In genomic region chr13:52469795-52470690, GRCm38 (mm10) we compare ENCODE assay signal across 10 mouse cellular contexts.
DNase-seq lines count a peak whose midpoint lies in the region; ATAC-seq and TF ChIP-seq lines count a peak whose summit lies in the region.
"Had no signal": no experiment of that assay in that cellular context is flagged by ENCODE, and none has a peak within 500 bp of the region (broad histone marks: within the 10 kb centered on the region; RNA-seq: fewer than 3 reads in every experiment).

No protein-coding gene starts in this region.

- peak; percentile 81 for DNase-seq in heart, adult 11 months
- peak; percentile 74 for DNase-seq in CH12.LX (ENCODE audit: extremely low read depth)
- DNase-seq in cerebellum, postnatal 25 days: peak; percentile 85 to 94
- peak; percentile 81 for DNase-seq in hindbrain, embryonic 11.5 days (ENCODE audit: low spot score)
- DNase-seq in neural tube, embryonic 11.5 days (ENCODE audit: low spot score): peak; percentile 62
- DNase-seq in frontal cortex, postnatal 25 days (ENCODE audit: low spot score in 2 of 2): no peak

- H3K27me3 ChIP-seq in heart, embryonic 11.5 days (ENCODE audit: control insufficient read depth, insufficient read depth, low read length): no peaks in the 10 kb centered on the region
- H3K27me3 ChIP-seq in CH12.LX (replicated peaks): no peaks in the 10 kb centered on the region
- no peaks in the 10 kb centered on the region for H3K27me3 ChIP-seq in hindbrain, embryonic 11.5 days (ENCODE audit: control insufficient read depth, insufficient read depth, low read length)
- H3K27me3 ChIP-seq in neural tube, embryonic 11.5 days (ENCODE audit: control insufficient read depth, insufficient read depth, low read length): no peaks in the 10 kb centered on the region
- H3K27me3 ChIP-seq: embryonic facial prominence, embryonic 13.5 days; limb, embryonic 15.5 days had no signal

- no peak for ATAC-seq in heart, embryonic 11.5 days (replicated peaks; ENCODE audit: insufficient number of reproducible peaks, low FRiP score, low TSS enrichment)
- ATAC-seq in hindbrain, embryonic 11.5 days (ENCODE audit: low FRiP score): peak; percentile 91
- peak; percentile 80 for ATAC-seq in neural tube, embryonic 11.5 days (ENCODE audit: insufficient read depth, low FRiP score, low TSS enrichment)
- no peak for ATAC-seq in inflammation-experienced regulatory T-cells, adult 6 months

- TF ChIP-seq RAD21 in CH12.LX (IDR thresholded peaks at IDR 0.05; ENCODE audit: low read depth, low read length): no peak

- no peak for TF ChIP-seq EP300 in CH12.LX (IDR thresholded peaks at IDR 0.05; ENCODE audit: low read length)

- no peak for TF ChIP-seq CTCF in CH12.LX (conservative IDR thresholded peaks at IDR 0.05 in 1 of 2, IDR thresholded peaks at IDR 0.05 in 1 of 2; ENCODE audit: low read depth in 2 of 2, low read length in 2 of 2)

- H3K9me3 ChIP-seq in heart, embryonic 11.5 days (replicated peaks; ENCODE audit: control insufficient read depth, low read length): no peaks in the 10 kb centered on the region
- H3K9me3 ChIP-seq in CH12.LX (replicated peaks; ENCODE audit: low read length): peaks cover 3% of the 10 kb centered on the region
- no peaks in the 10 kb centered on the region for H3K9me3 ChIP-seq in hindbrain, embryonic 11.5 days (ENCODE audit: control insufficient read depth, low read length)
- H3K9me3 ChIP-seq in neural tube, embryonic 11.5 days (ENCODE audit: control insufficient read depth, low read length): no peaks in the 10 kb centered on the region
- H3K9me3 ChIP-seq: embryonic facial prominence, embryonic 13.5 days; limb, embryonic 15.5 days had no signal

- dilution Hi-C loops in CH12.LX (cut with MboI; ENCODE audit: extremely low pct_ligation_motif_present, extremely low pct_unique_long_range_greater_than_20kb, low sequenced_read_pairs): no loop called here

- in situ Hi-C loops in CH12.LX (cut with MboI; ENCODE audit: low pct_ligation_motif_present, low pct_unique_long_range_greater_than_20kb, low sequenced_read_pairs): no loop called here

- H3K4me1 ChIP-seq in heart, embryonic 11.5 days (ENCODE audit: control insufficient read depth, insufficient read depth, low read length): no peaks in the 10 kb centered on the region
- H3K4me1 ChIP-seq in CH12.LX (ENCODE audit: control insufficient read depth in 1 of 2, insufficient read depth in 2 of 2): peaks cover 0 to 7% of the 10 kb centered on the region in 2 experiments; a peak in 2 of 4 replicates
- no peaks in the 10 kb centered on the region for H3K4me1 ChIP-seq in hindbrain, embryonic 11.5 days (replicated peaks; ENCODE audit: control insufficient read depth, insufficient read depth, low read length)
- 0 out of 2 replicates have a peak, but pooled peaks cover 2% of the 10 kb centered on the region for H3K4me1 ChIP-seq in neural tube, embryonic 11.5 days (ENCODE audit: control insufficient read depth, insufficient read depth, low read length)
- H3K4me1 ChIP-seq: limb, embryonic 15.5 days had no signal

- 49% methylated on average over 10 of the region's 10 CpGs for WGBS in heart, embryonic 11.5 days (ENCODE audit: insufficient replicate concordance)
- WGBS in hindbrain, embryonic 11.5 days: 38% methylated on average over 10 of the region's 10 CpGs
- 50% methylated on average over 10 of the region's 10 CpGs for WGBS in neural tube, embryonic 11.5 days

- TF ChIP-seq POLR2A in CH12.LX (IDR thresholded peaks at IDR 0.05; ENCODE audit: low read depth, low read length): no peak

- no peak overlapping the region for H3K4me3 ChIP-seq in heart, embryonic 11.5 days (ENCODE audit: low read depth, low read length)
- H3K4me3 ChIP-seq in CH12.LX (replicated peaks in 1 of 3; ENCODE audit: low read depth in 2 of 3, low read length in 2 of 3, poor library complexity in 1 of 3): no peak overlapping the region
- H3K4me3 ChIP-seq in hindbrain, embryonic 11.5 days (ENCODE audit: low read depth, low read length): no peak overlapping the region
- no peak overlapping the region for H3K4me3 ChIP-seq in neural tube, embryonic 11.5 days (ENCODE audit: low read depth, low read length)
- H3K4me3 ChIP-seq: embryonic facial prominence, embryonic 13.5 days; limb, embryonic 15.5 days had no signal

- H3K79me2 ChIP-seq in CH12.LX (replicated peaks; ENCODE audit: control insufficient read depth, extremely low read depth, insufficient read depth, poor library complexity, severe bottlenecking): no peaks in the 10 kb centered on the region

- no peak overlapping the region for H3K9ac ChIP-seq in heart, embryonic 11.5 days (ENCODE audit: low read depth, low read length)
- no peak overlapping the region for H3K9ac ChIP-seq in CH12.LX (ENCODE audit: insufficient read depth, low read depth)
- H3K9ac ChIP-seq in hindbrain, embryonic 11.5 days (ENCODE audit: low read depth, low read length): no peak overlapping the region; the same call in 1 of the 2 replicates
- no peak overlapping the region for H3K9ac ChIP-seq in neural tube, embryonic 11.5 days (ENCODE audit: low read length)
- H3K9ac ChIP-seq: embryonic facial prominence, embryonic 13.5 days; limb, embryonic 15.5 days had no signal

- no peak overlapping the region for H3K4me2 ChIP-seq in heart, embryonic 11.5 days
- no peak overlapping the region for H3K4me2 ChIP-seq in CH12.LX (ENCODE audit: insufficient read depth, low read depth, poor library complexity, severe bottlenecking)
- no peak overlapping the region for H3K4me2 ChIP-seq in hindbrain, embryonic 11.5 days (replicated peaks; ENCODE audit: low read depth, low read length)
- no peak overlapping the region for H3K4me2 ChIP-seq in neural tube, embryonic 11.5 days (ENCODE audit: low read depth)
- H3K4me2 ChIP-seq: embryonic facial prominence, embryonic 13.5 days; limb, embryonic 15.5 days had no signal

- H3K27ac ChIP-seq in heart, embryonic 11.5 days (ENCODE audit: low read depth, low read length): no peak overlapping the region
- H3K27ac ChIP-seq in CH12.LX (ENCODE audit: insufficient read depth, low read depth): no peak overlapping the region
- peak overlapping the region; percentile 27; the same call in 1 of the 2 replicates for H3K27ac ChIP-seq in hindbrain, embryonic 11.5 days (ENCODE audit: low read depth, low read length)
- peak overlapping the region; percentile 70 for H3K27ac ChIP-seq in neural tube, embryonic 11.5 days (ENCODE audit: low read depth, low read length)
- H3K27ac ChIP-seq: embryonic facial prominence, embryonic 13.5 days; limb, embryonic 15.5 days had no signal

- H3K36me3 ChIP-seq in heart, embryonic 11.5 days (ENCODE audit: control insufficient read depth, insufficient read depth, low read length): no peaks in the 10 kb centered on the region
- no peaks in the 10 kb centered on the region for H3K36me3 ChIP-seq in CH12.LX (replicated peaks in 1 of 2; ENCODE audit: control insufficient read depth in 1 of 2, insufficient read depth in 1 of 2, low read length in 1 of 2)
- H3K36me3 ChIP-seq in hindbrain, embryonic 11.5 days (ENCODE audit: control insufficient read depth, insufficient read depth, low read length): no peaks in the 10 kb centered on the region
- no peaks in the 10 kb centered on the region for H3K36me3 ChIP-seq in neural tube, embryonic 11.5 days (ENCODE audit: control insufficient read depth, insufficient read depth, low read length)
- H3K36me3 ChIP-seq: embryonic facial prominence, embryonic 13.5 days; limb, embryonic 15.5 days had no signal

TF ChIP-seq in CH12.LX, 34 proteins besides CTCF, POLR2A, EP300 and RAD21:
- no peak for TF ChIP-seq CHD2 (IDR thresholded peaks at IDR 0.05; ENCODE audit: low read length)
- TF ChIP-seq E2F4 (IDR thresholded peaks at IDR 0.05; ENCODE audit: insufficient replicate concordance, low read depth, low read length): no peak
- no peak for TF ChIP-seq PAX5 (IDR thresholded peaks at IDR 0.05; ENCODE audit: low read length)
- TF ChIP-seq MAFK (IDR thresholded peaks at IDR 0.05; ENCODE audit: insufficient replicate concordance, low read length): no peak
- 0 out of 2 replicates have a peak, but pooled peaks have one; percentile 31 for TF ChIP-seq ETS1 (conservative IDR thresholded peaks at IDR 0.05; ENCODE audit: low read depth, low read length)
- TF ChIP-seq MAZ (IDR thresholded peaks at IDR 0.05; ENCODE audit: low read depth, low read length): no peak
- TF ChIP-seq TBP (conservative IDR thresholded peaks at IDR 0.05; ENCODE audit: low read depth, low read length): no peak
- TF ChIP-seq ZNF384 (IDR thresholded peaks at IDR 0.05; ENCODE audit: low read depth, low read length): no peak
- TF ChIP-seq MXI1 (IDR thresholded peaks at IDR 0.05; ENCODE audit: low read depth, low read length): no peak
TF ChIP-seq in CH12.LX: peak in this region for 1.

Comparison
In these comparisons a context has a peak if more than half of its experiments do, and no peak if none do; other contexts are left out.
1. DNase-seq: peak in heart, adult 11 months (single experiment), CH12.LX (single experiment), cerebellum, postnatal 25 days (2 of 2), hindbrain, embryonic 11.5 days (single experiment) and neural tube, embryonic 11.5 days (single experiment); none in frontal cortex, postnatal 25 days (0 of 2).
2. ATAC-seq: peak in hindbrain, embryonic 11.5 days (single experiment) and neural tube, embryonic 11.5 days (single experiment); none in heart, embryonic 11.5 days (single experiment) and inflammation-experienced regulatory T-cells, adult 6 months (single experiment).
3. H3K27ac ChIP-seq: peak in hindbrain, embryonic 11.5 days (single experiment) and neural tube, embryonic 11.5 days (single experiment); none in heart, embryonic 11.5 days (single experiment) and CH12.LX (single experiment).